Mouse (Mus musculus): ENCODE results near the gene Rasgrp2. TPM values are rescaled to one million over a fixed set of nuclear protein-coding genes. Genes with fewer than 3 reads are reported as not detected.

Rasgrp2 gene
- total RNA-seq, 4 experiments from 2014 or later: 7.4 to 19.6 (median 11.1) TPM

GRCm38 (mm10) chr19:6407109-6407508 lies 8.0 kb downstream of the Rasgrp2 start:
- DNase-seq (ENCODE audit: low spot score in 2 of 2): no peak

DNA sequence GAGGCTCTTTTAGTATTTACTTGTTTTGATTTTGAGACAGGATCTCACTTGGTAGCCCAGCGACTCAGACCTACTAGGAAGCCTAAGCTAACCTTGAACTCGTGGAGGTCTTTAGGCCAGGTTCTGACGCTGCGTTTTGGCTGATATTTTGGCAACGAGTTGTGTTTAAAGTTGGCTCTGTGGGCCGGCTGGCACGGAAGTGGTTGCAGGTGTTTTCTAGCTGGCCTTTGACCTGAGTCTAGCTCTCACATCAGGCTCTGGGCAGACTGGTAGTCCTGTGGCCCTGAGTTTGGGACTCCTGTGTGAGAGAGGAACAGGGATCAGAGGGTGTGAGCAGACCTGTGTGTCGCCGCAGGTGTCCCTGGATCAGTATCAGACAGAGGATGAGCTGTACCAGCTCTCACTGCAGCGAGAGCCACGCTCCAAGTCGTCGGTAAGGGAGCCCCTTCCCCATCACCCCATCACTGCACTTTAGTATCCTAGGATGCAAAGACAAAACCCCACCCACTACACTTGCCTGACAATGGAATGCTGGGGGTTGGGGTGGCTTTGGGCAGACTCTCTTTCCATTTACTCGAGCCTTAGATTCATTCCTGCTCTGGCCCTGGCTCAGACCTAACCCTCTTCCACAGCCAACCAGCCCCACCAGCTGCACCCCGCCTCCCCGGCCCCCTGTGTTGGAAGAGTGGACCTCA lies 8.8 kb downstream of the Rasgrp2 start:
- DNase-seq (ENCODE audit: low spot score in 2 of 2): no peak

DNA sequence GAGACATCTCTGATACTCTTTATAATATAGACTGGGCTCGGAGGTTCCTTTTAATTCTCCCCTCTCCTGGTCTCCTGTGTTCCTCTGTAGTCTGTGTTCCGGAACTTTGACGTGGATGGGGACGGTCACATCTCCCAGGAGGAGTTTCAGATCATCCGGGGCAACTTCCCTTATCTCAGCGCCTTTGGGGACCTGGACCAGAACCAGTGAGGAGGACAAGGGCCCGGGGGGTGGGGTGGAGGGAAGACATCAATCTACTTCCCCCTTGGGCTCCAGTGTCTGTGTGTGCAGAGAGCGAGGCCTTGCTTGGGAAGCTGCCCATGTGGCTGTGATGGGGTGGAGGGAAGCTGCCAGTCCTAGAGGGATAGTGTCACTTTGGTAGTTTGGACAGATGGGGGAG lies 9.6 kb downstream of the Rasgrp2 start:
- DNase-seq (ENCODE audit: low spot score in 2 of 2): no peak

DNA sequence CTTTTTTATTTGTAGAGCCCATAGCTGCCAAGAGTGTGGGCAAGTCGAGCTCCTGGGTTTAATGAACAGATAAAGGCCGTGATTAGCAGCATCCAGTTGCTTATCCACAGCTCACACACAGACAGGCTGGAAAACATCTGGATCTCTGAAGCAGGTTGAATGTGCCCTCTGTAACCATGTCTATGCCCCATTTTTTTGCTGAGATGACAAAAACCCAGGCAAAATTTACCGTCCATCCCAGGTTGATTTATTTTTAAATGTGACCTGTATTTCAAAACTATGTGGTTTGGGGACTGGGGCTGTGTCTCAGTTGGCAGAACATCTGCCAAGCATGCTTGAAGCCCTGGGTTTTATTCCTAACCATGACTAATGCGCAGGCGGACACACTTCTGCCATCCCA lies 10.0 kb downstream of the Rasgrp2 start:
- no peak for DNase-seq (ENCODE audit: low spot score in 2 of 2)

DNA sequence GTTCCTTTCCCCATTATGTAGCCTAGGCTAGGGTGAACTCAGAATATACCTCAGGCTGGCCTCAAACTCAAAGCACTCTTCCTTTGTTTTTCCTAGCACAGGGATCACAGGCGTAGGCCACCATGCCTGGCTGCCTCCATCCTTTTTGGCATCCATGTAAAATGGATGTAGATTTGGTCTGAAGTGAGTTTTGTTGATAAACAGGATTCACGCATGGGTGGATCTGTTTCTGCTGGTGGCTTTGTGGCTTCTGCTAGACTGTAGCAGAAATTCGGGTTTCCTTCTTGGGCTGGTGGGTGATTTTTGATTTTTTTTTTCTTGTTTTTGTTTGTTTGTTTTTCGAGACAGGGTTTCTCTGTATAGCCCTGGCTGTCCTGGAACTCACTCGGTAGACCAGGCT lies 10.8 kb downstream of the Rasgrp2 start:
- no peak for DNase-seq (ENCODE audit: low spot score in 2 of 2)

- no peak for DNase-seq (ENCODE audit: low spot score in 2 of 2)
These were observed 13.7 kb downstream of the Rasgrp2 start for GRCm38 (mm10) chr19:6412798-6413197.

DNA sequence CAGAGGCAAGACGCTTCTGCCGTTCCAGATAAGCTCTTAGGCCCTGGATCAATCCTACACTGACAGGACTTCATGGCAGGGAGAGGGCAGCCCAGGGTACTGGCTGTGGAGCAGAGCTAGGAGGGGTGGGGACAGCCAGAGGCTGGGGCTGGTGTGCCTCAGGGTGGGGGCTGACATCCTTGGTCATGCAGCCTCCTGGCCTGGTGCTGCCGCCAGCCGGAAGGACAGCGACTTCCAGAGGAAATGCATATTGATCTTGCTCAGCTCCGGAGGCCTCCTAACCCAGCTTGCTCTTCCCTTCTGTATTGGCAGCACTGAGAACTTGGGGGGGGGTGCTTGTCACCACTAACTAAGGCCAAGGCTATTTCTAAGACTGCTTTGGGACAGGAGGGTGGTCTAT lies 16.3 kb downstream of the Rasgrp2 start:
- DNase-seq (ENCODE audit: low spot score in 2 of 2): no peak

- no peak for DNase-seq (ENCODE audit: low spot score in 2 of 2)
These were observed 17.1 kb downstream of the Rasgrp2 start for GRCm38 (mm10) chr19:6416124-6416770.

- DNase-seq (ENCODE audit: low spot score in 2 of 2): no peak
These were observed 18.0 kb downstream of the Rasgrp2 start for GRCm38 (mm10) chr19:6416894-6417761.

DNA sequence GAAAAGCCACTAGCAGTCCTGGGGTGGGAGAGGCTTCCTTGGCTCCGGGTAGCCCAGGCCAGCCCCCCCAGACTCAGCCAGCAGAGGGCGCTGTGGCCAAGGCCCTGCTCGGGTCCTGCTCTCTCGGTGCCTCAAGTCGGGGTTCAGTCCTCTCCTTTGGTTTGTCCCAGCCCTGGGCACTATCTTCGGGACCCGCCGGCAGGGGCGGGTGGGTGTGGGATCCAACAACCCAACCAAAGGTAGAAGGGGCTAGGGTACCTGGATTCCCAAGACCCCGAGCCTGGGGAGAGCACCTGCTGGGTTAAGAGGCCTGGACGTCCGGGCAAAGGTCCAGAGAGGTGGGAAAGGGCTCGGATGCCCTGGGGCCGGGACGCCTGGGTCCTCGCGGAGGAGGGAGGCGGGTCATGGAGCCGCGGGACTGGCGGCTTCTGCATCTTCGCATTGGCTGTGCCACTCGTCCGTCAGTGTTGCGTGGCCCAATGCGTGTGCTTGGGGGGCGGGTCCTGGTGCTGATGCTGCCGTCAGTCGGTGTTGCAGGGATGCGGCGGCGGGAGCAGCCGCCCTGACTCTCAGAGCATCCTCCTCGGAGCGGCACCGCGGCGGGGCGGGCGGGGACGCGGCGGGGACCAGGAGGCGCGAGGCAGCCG lies 19.2 kb downstream of the Rasgrp2 start, which contains the start of gene Nrxn2:
Gene Nrxn2, plus strand, starts transcription at position 499 of the 647 bp plus-strand sequence.
- peak; percentile 63 to 71 for DNase-seq (ENCODE audit: low spot score in 2 of 2)

DNA sequence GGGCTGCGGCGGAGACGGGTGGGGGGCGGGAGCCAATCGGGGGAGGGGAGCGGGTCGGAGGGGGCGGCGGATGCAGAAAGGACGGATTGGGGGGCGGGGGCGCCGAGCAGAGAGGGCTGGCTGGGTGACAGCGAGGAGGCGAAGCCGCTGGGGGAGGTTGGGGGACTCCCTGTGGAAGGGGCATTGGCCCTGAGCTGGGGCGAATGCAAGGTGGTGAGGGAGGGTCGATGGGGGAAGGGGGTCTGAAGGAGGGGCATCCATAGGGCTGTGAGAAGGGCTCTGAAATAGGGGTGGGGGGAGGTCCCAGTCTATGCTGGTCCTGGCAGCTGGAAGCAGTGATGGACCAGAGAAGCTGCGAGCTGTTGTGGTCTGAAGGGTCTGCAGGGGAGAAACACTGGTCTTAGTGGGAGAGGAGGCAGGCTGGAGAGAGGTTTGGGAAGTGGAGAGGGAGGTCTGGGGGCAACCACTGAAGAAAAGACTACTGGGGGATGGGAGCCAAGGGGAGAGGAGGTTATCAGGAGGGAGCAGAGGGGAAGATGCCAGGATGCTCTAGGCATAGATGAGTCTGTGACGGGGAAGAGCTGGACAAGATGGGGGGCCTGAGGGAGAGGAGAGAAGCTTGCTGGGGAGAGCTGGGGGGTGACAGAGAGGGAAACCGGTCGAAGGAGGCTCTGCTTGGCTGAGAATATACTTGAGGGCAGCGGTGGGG lies 20.0 kb downstream of the Rasgrp2 start:
- no peak for DNase-seq (ENCODE audit: low spot score in 2 of 2)

- DNase-seq (ENCODE audit: low spot score in 2 of 2): no peak
These were observed 20.7 kb downstream of the Rasgrp2 start for GRCm38 (mm10) chr19:6419805-6420310.

GRCm38 (mm10) chr19:6420481-6421210 lies 21.5 kb downstream of the Rasgrp2 start:
- DNase-seq (ENCODE audit: low spot score in 2 of 2): no peak

DNA sequence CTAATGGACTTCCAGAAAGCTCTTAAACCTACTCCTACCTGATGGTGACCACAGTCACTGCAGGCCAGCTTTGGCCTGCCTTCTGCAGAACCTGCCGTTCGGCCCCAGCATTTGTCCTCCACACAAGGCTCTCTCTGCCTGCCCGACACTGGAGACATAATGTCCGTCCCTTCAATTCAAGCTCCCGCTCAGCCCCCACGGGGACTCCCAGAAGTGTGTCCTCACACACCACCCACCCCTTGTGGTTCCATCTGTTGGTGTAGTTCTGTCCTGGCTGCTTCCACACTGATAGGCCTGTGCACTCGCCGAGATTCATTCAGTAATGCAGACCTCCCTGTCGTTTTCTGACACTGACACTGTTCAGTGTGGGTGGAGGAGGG lies 22.1 kb downstream of the Rasgrp2 start:
- DNase-seq (ENCODE audit: low spot score in 2 of 2): no peak

DNA sequence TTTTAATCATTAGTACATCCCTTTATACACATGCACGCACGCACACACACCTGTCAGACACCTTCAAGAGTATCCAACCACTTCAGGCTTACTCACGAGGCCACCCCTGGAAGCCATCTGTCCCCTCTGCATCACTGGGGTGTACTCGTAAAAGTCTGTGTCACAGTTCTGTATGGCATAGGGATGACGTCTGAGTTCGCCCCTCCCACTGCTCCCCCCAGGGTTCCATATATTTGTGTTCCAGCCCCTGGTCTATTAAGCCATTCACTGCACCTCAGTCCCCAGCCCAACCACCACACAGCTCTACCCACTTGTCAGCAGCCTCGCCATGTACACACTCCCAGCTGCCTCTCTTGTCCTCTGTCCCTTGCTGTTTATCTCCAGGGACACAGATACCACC lies 22.9 kb downstream of the Rasgrp2 start:
- no peak for DNase-seq (ENCODE audit: low spot score in 2 of 2)

DNA sequence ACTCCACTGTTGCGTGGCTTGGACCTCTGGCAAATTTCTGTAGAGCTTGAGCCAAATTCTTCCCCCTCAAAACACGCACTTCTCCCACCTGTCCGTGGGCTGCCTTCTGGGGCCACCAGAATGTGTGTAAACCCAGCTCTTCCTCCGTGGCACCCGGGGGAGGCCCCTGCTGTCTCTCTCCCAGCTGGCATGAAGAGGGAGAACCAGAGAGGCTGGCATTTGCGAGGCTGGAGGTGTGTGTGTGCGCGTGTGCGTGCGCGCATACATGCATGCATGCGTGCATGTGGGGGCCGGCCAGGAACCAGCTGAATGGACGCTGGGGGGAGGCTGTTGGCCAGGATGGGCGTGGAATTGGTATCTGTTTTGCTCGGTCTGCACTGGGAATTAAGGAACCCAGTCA lies 24.1 kb downstream of the Rasgrp2 start:
- no peak for DNase-seq (ENCODE audit: low spot score in 2 of 2)

DNA sequence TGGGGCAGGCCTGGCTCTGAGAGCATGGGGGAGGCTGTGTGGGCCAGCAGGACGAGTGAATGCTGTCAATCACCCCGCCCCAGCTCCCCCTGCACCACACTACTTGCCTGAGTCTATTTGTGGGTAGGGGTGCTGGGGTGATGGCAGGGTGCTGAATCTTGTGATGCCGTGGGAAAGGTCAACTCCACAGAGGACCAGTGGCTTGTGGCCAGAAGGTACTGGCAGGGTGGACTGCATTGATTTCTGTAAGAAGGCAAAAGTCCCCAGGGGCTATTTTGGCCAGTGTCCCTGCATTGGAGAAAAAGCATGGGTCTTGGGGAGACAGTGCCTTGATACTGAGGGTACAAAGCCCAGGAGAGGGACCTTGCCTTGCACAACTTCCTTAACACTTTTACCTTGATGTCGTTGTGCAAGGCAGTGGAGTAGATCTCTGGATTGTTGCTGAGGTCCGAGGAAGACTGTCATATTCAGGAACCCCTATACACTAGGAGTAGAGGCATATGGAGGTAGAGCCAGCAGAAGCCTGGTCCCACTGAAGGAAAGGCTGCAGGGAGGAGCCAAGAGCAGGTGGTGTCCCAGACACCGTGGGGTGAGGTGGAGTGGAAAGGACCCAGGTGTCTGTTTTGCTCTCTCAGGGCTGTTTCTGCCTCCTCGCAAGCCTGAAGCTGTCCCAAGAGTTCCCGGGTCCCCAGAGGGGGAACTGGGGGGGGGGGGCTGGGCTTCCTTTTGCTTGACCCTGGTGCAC lies 25.2 kb downstream of the Rasgrp2 start:
- DNase-seq (ENCODE audit: low spot score in 2 of 2): no peak

GRCm38 (mm10) chr19:6425595-6425994 lies 26.5 kb downstream of the Rasgrp2 start:
- DNase-seq (ENCODE audit: low spot score in 2 of 2): no peak

GRCm38 (mm10) chr19:6426703-6427500 lies 27.8 kb downstream of the Rasgrp2 start:
- no peak for DNase-seq (ENCODE audit: low spot score in 2 of 2)

Measured in gastrocnemius, adult 8-10 months (tissue).